Mouse (Mus musculus): Measurements from ENCODE around the gene Epb41l4b. TPM values are rescaled to one million over a fixed set of nuclear protein-coding genes. Genes with fewer than 3 reads are reported as not detected.

The Epb41l4b gene
- 1.9 and 2.3 TPM in 2 replicates for polyA plus RNA-seq (2015; fragmentation: Nextera tagmentation; extraction: Ambion mirVana)

- peak; percentile 90 for ATAC-seq
- Histone ChIP-seq H3K4me1 (replicated peaks) (peaks cover 25% of the 10 kb centered on the region), H3K4me2 (replicated peaks) (peak within 1 kb of the TSS; percentile 76), H3K9me3 (no peaks in the 10 kb centered on the region), H3K36me3 (no peaks in the 10 kb centered on the region), H3K27ac (peak within 1 kb of the TSS; percentile 75), H3K9ac (replicated peaks) (peak within 1 kb of the TSS; percentile 80), H3K4me3 (replicated peaks) (peak within 1 kb of the TSS; percentile 67), H3K27me3 (peaks cover 57% of the 10 kb centered on the region)
- WGBS = under 1% methylated on average over 82 of the region's 142 CpGs
Observed at GRCm38 (mm10) chr4:57143026-57143937, at the start of gene Epb41l4b. TSS of gene Epb41l4b (minus strand) at chr4:57143437.

DNA sequence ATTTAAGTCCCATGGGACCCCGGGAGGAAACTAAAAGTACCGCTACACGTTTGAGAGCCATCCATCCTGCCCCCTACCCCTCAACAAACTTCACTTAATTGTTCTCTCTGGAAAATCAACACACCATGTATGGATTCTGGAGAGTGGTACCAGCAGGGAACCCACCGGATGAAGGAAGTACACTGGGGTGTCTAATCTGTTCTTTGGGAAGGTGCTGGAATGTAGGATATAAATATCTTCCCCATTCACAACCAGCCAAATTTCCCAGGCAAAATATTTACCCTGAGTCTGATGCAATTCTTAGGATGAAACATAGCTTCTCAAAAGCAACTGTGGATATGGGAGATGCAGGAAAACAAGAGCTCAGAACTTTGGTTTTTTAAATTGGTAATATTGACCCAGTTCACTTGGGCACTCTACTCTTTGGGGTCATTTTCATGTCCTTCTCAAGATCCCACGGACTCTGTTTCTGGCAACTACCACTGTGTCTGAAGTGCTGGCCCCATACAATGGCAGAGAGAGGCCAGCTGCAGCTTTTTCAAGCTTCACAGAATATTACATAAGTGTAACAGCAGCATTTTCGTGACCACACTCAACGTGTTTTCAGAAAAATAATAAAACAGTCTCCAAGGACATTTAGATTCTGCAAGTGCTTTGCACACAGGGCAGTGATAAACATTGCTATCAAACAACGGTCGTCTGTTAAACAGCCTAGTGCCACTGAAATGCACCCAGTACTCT lies 48.5 kb upstream of the Epb41l4b start:
- Histone ChIP-seq H3K27me3 (no peaks in the 10 kb centered on the region), H3K4me1 (replicated peaks) (no peaks in the 10 kb centered on the region), H3K4me3 (replicated peaks) (no peak overlapping the region), H3K9ac (replicated peaks) (no peak overlapping the region), H3K4me2 (replicated peaks) (no peak overlapping the region), H3K36me3 (no peaks in the 10 kb centered on the region), H3K27ac (no peak overlapping the region), H3K9me3 (no peaks in the 10 kb centered on the region)
- 86% methylated on average over 9 of the region's 9 CpGs for WGBS
- no peak for ATAC-seq

DNA sequence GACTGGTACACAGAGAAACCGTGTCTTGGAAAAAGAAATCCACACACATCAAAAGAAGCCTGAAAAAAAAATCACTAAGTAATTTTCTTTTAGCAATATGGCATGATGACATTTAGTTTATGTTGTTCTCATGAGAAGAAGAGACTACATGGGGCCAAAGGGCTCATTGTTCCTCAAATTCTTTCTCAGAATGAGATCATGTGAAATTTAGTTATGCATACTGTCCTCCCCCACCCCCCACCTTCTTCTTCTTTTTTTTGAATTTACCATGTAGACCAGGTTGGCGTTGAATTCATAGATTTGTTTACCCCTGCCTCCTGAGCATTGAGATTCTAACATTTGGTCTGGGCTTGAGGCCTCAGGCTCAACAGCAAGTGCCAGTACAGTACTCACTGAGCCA lies 46.6 kb upstream of the Epb41l4b start:
- no peak for ATAC-seq
- Histone ChIP-seq H3K9ac (replicated peaks) (no peak overlapping the region), H3K27me3 (no peaks in the 10 kb centered on the region), H3K27ac (no peak overlapping the region), H3K9me3 (no peaks in the 10 kb centered on the region), H3K36me3 (no peaks in the 10 kb centered on the region), H3K4me3 (replicated peaks) (no peak overlapping the region), H3K4me1 (replicated peaks) (no peaks in the 10 kb centered on the region), H3K4me2 (replicated peaks) (no peak overlapping the region)
- 95% methylated on average over 2 of the region's 2 CpGs for WGBS

DNA sequence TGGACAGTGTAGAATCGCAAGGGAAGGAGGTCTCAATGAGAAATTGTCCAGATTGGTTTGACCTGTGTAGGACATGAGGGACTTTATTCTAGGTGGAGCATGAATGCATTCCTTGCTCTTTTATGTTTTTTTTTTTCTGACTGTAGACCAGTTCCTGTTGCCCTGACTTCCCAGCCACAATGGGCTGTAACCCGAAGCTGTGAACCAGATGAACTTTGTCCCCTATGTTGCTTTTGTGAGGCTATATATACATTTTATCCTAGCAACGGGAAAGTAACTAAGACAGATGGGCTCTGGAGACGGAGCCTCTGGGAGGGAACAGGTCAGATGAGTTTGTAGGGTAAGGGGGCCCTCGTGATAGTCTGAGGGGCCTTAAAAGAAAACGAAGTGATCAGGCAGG lies 42.8 kb upstream of the Epb41l4b start:
- Histone ChIP-seq H3K4me3 (replicated peaks) (no peak overlapping the region), H3K36me3 (no peaks in the 10 kb centered on the region), H3K9ac (replicated peaks) (no peak overlapping the region), H3K4me1 (replicated peaks) (no peaks in the 10 kb centered on the region), H3K9me3 (no peaks in the 10 kb centered on the region), H3K4me2 (replicated peaks) (no peak overlapping the region), H3K27ac (no peak overlapping the region), H3K27me3 (no peaks in the 10 kb centered on the region)
- WGBS = 36% methylated on average over 6 of the region's 6 CpGs
- no peak for ATAC-seq

- no peaks in the 10 kb centered on the region for H3K36me3 ChIP-seq
- H3K4me1 ChIP-seq (replicated peaks) = no peaks in the 10 kb centered on the region
- H3K4me2 ChIP-seq (replicated peaks) = no peak overlapping the region
- no peak overlapping the region for H3K9ac ChIP-seq (replicated peaks)
- H3K27ac ChIP-seq = no peak overlapping the region
- ATAC-seq = no peak
- no peaks in the 10 kb centered on the region for H3K27me3 ChIP-seq
- 90% methylated on average over 8 of the region's 8 CpGs for WGBS
- H3K9me3 ChIP-seq = no peaks in the 10 kb centered on the region
- no peak overlapping the region for H3K4me3 ChIP-seq (replicated peaks)
Observed at GRCm38 (mm10) chr4:57185462-57185861, 42.2 kb upstream of the Epb41l4b start.

DNA sequence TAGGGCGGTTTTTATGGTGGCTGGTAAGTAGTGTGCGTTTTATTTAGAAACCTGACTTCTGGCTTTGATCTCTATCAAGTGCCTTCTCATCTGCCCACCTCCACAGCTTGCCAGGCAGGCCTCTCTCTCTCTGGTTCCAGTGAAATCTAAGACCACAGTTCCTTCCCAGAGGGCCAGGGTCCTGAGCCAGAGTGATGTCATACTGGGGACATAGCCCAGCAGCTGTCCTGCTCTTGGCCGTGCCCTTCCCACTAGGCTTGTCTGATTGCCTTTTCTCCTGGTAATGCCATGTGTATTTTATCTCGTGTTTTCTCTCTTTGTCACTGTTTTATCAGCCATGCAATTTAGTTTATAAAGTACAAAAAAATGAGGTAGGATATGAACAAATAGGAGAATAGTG lies 40.3 kb upstream of the Epb41l4b start:
- Histone ChIP-seq H3K4me1 (replicated peaks) (no peaks in the 10 kb centered on the region), H3K9me3 (no peaks in the 10 kb centered on the region), H3K9ac (replicated peaks) (no peak overlapping the region), H3K4me3 (replicated peaks) (no peak overlapping the region), H3K27ac (no peak overlapping the region), H3K4me2 (replicated peaks) (no peak overlapping the region), H3K36me3 (no peaks in the 10 kb centered on the region), H3K27me3 (no peaks in the 10 kb centered on the region)
- no peak for ATAC-seq
- WGBS = 80% methylated on average over 4 of the region's 4 CpGs

- Histone ChIP-seq H3K4me1 (replicated peaks) (no peaks in the 10 kb centered on the region), H3K36me3 (no peaks in the 10 kb centered on the region), H3K27ac (no peak overlapping the region), H3K4me3 (replicated peaks) (no peak overlapping the region), H3K4me2 (replicated peaks) (no peak overlapping the region), H3K27me3 (no peaks in the 10 kb centered on the region), H3K9me3 (no peaks in the 10 kb centered on the region), H3K9ac (replicated peaks) (no peak overlapping the region)
- ATAC-seq = no peak
- 80% methylated on average over 1 of the region's 1 CpGs for WGBS
Observed at GRCm38 (mm10) chr4:57181538-57181937, 38.3 kb upstream of the Epb41l4b start.

DNA sequence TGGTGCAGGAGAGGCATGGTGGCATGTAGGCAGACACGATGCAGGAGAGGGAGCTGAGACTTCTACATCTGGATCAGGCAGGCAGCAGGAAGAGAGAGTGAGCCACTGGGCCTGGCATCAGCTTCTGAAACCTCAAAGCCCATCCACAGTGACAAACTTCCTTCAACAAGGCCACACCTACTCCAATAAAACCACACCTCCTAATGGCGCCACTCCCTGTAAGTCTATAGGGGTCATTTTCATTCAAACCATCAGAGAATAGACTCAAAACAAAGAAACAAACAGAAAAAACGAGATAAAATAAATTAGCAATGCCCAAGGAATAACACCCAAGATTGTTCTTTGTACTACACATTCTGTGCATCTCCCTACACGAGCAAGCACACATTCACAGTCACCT lies 35.6 kb upstream of the Epb41l4b start:
- no peak overlapping the region for H3K9ac ChIP-seq (replicated peaks)
- no peaks in the 10 kb centered on the region for H3K36me3 ChIP-seq
- H3K9me3 ChIP-seq = no peaks in the 10 kb centered on the region
- H3K4me3 ChIP-seq (replicated peaks) = no peak overlapping the region
- WGBS = 78% methylated on average over 4 of the region's 4 CpGs
- H3K27ac ChIP-seq = no peak overlapping the region
- no peaks in the 10 kb centered on the region for H3K27me3 ChIP-seq
- ATAC-seq = no peak
- H3K4me1 ChIP-seq (replicated peaks) = no peaks in the 10 kb centered on the region
- no peak overlapping the region for H3K4me2 ChIP-seq (replicated peaks)

- H3K9ac ChIP-seq (replicated peaks) = no peak overlapping the region
- 74% methylated on average over 10 of the region's 10 CpGs for WGBS
- H3K9me3 ChIP-seq = no peaks in the 10 kb centered on the region
- H3K4me1 ChIP-seq (replicated peaks) = no peaks in the 10 kb centered on the region
- H3K27ac ChIP-seq = no peak overlapping the region
- H3K27me3 ChIP-seq = no peaks in the 10 kb centered on the region
- H3K4me2 ChIP-seq (replicated peaks) = no peak overlapping the region
- H3K4me3 ChIP-seq (replicated peaks) = no peak overlapping the region
- H3K36me3 ChIP-seq = no peaks in the 10 kb centered on the region
- ATAC-seq = no peak
Observed at GRCm38 (mm10) chr4:57175329-57175728, 32.1 kb upstream of the Epb41l4b start.

DNA sequence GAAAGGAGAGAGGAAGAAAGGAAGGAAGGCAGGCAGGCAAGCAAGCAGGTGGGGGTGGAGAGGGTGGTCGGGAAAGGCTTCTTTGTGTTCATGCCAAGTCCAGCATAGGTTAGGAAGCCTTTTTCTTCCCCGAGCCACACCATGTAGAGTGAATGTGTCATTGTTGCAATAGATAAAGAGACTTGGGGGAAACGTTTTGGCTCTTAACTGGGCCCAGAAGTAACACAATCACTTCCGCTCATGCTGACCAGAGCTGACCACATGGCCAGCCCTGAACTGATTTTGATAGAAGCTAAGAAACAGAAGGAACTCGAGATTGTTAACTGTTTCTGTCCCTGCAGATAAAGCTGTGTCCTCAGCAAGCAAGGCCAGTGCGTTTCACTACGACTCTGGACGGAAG lies 29.6 kb upstream of the Epb41l4b start:
- no peak for ATAC-seq
- WGBS = 64% methylated on average over 8 of the region's 8 CpGs
- Histone ChIP-seq H3K36me3 (no peaks in the 10 kb centered on the region), H3K4me3 (replicated peaks) (no peak overlapping the region), H3K9me3 (no peaks in the 10 kb centered on the region), H3K27ac (no peak overlapping the region), H3K27me3 (no peaks in the 10 kb centered on the region), H3K9ac (replicated peaks) (no peak overlapping the region), H3K4me1 (replicated peaks) (no peaks in the 10 kb centered on the region), H3K4me2 (replicated peaks) (no peak overlapping the region)

- H3K4me3 ChIP-seq (replicated peaks) = no peak overlapping the region
- no peak overlapping the region for H3K4me2 ChIP-seq (replicated peaks)
- H3K36me3 ChIP-seq = no peaks in the 10 kb centered on the region
- ATAC-seq = no peak
- H3K27me3 ChIP-seq = no peaks in the 10 kb centered on the region
- no peak overlapping the region for H3K9ac ChIP-seq (replicated peaks)
- no peak overlapping the region for H3K27ac ChIP-seq
- H3K9me3 ChIP-seq = no peaks in the 10 kb centered on the region
- no peaks in the 10 kb centered on the region for H3K4me1 ChIP-seq (replicated peaks)
- WGBS = 75% methylated on average over 5 of the region's 5 CpGs
Observed at GRCm38 (mm10) chr4:57171817-57172216, 28.6 kb upstream of the Epb41l4b start.

- no peak overlapping the region for H3K9ac ChIP-seq (replicated peaks)
- no peak overlapping the region for H3K4me3 ChIP-seq (replicated peaks)
- no peak for ATAC-seq
- H3K27me3 ChIP-seq = no peaks in the 10 kb centered on the region
- H3K9me3 ChIP-seq = no peaks in the 10 kb centered on the region
- peaks cover under 1% of the 10 kb centered on the region; the same call in 1 of the 2 replicates for H3K4me1 ChIP-seq (replicated peaks)
- H3K36me3 ChIP-seq = no peaks in the 10 kb centered on the region
- no peak overlapping the region for H3K4me2 ChIP-seq (replicated peaks)
- 83% methylated on average over 3 of the region's 3 CpGs for WGBS
- no peak overlapping the region for H3K27ac ChIP-seq
Observed at GRCm38 (mm10) chr4:57168680-57169079, 25.4 kb upstream of the Epb41l4b start.
